Mouse (Mus musculus) hematopoietic multipotent progenitor cell, adult 10-12 weeks (in vitro differentiated cells): ENCODE measurements around the gene Kif22. TPM values are rescaled to one million over a fixed set of nuclear protein-coding genes. Genes with fewer than 3 reads are reported as not detected.

Source experiments
- polyA plus RNA-seq: library from polyadenylated mRNA; stranded (reverse); fragments of >175 nt; gene quantifications from 2 replicates; pipeline ENCODE4 v1.2.3, GENCODE M21; 2012; ENCODE audit warnings: low replicate concordance

Gene Kif22
- 2.6 and 9.1 TPM in 2 replicates for polyA plus RNA-seq

DNA sequence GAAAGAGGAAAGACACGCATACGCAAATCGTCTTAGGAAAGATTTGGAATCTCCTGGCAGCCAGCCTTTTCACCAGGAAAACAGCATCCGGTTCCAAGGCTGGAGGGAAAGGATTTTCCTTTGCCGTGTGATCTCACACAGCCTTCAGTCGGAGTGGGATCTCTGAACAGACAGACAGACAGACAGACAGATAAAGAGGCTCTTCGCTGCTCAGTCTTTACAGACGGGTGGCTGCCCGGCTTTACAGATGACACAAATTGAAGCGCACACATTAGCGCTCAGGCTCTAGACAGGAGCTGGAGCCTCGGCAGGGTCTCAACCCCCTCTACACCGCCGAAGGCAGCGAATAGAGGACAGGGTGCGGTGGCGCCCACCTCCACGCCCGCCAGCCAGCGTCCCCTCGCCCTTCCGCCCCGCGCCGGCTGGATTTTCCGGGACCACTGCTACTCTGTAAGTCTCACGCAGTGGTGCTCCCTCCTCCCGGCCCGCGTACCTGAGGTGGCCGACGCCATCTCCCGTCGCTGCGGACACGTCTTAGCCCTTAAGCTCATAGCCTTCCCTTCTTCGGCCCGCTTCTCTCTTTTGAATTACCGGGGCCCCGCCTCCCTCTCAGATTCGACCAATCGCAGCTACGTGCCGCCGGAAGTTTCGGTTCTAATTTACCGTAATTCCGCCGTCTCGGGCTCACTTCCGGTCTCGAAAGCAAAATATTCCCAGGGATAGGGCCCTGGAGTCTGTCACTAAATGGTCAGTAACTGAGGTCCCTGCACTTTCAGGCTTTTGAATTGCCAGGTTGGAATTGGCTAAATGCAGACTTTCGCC, at the start of gene Kif22:
Gene Kif22, minus strand, starts transcription at position 621 of the 822 bp plus-strand sequence.

DNA sequence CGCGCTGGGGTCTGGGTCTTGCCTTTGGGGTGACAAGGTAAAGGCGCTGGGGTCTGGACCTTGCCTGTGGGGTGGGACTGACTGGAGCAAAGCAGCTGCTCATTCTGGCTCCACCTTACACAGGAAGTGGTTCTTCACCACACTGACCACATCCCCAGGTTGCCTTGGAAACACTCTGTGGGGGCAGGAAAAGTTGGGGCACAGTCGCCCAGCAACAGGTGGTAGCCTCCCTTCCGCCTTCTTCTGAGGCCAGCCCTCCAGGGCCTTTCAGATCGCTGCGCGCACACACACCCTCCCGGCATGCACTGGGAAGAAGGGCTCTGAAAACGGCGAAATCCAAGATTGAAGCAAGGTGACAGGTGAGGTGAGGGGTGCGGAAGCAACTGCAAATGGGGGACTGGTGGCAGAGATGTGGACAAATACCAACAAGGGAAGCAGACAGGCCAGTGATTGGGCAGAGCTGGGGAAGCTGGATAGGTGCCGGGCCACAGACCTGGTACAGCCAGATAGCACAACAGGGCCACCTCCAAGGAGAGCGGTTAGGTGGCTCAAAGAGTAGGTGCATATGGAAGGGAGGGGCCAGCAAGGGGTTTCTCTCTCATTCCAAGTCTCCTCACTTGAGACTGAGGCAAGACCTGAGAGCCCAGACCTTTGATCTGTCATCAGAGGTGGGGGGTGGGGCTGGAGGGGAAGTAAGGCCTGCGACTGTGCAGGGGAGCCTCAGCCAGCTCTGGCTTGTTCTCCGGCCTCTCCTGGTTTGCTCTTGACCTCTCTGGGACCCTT, 49.0 kb upstream of the Kif22 start, which contains the start of gene AI467606:
Gene AI467606, plus strand, starts transcription at position 246 of the 783 bp plus-strand sequence.

DNA sequence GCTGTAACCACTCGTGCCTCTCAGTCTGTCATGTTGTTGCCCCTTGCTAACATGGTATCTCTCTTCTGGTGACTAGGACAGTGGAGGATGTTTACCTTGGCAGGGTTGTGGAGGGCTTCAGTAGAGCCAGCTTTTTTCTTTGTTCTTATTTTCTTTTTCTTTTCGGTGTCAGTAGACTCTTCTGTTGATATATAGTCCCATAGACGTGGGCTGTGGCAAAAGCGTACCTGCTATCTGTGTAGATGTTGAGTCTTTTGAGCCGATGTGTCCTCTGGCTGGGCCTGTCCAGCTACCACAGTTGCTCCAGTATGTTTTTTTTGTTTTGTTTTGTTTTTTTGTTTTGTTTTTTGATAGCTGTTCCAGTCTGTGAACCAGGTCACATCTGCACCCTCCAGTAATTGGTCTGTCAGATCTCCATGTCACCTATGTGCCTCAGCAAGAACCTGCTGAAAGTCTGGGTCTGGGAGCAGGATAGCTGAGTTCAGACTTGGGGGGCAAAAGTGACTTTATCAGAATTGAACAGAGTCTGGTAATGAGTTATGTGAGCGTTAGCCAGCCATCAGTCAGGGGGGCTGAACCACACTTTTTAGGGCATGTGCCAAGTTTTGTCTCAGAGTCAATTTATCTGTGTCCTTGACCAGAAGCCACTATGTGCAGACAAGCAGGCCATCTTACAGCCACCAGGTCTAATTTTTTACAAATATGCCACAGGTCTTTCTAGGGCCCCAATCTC, 45.2 kb upstream of the Kif22 start, which contains the start of gene Zg16:
Gene Zg16, minus strand, starts transcription at position 51 of the 733 bp plus-strand sequence.

DNA sequence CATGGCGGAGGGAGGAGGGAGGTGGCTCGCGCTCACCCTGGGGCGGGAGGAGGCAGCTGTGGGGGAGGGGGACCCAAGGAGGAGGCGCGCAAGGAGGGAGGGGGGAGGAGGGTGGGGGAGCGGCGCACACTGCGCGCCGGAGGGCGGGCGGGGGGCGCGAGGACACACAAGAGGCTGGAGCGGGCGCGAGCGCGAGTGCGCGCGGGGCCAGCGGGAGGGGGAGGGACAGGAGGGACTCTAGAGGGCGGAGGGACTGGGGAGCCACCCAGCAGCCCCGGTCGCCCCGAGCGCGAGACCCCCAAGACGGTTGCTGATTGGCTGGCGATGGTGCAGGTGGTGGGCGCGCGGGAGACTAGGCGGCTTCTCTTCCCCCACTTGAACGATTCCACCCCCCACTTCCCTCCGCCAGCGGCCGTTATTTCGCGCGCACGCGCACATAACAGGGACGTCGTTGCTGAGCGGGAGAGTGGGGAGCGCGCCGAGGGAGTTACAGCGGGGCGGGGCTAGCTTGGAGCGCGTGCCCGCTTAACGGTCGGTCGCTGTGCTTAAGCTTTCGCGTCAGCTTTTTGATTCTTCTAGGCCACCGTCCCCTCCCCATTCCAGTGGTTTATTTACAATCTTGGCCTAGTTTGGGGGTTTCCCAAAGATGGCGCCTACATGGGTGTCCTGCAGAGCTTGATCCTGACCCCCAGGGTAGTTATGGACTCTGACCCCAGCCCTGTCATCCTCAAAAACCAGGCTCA, 15.1 kb downstream of the Kif22 start, which contains the start of gene Maz:
Gene Maz, minus strand, starts transcription at position 54 of the 743 bp plus-strand sequence.

GRCm38 (mm10) chr7:127020901-127021562, 21.2 kb downstream of the Kif22 start, which contains the start of the genes Gm42742 and Prrt2:
Gm42742 (minus strand) TSS chr7:127021097.
Prrt2 (minus strand) TSS chr7:127021211.

DNA sequence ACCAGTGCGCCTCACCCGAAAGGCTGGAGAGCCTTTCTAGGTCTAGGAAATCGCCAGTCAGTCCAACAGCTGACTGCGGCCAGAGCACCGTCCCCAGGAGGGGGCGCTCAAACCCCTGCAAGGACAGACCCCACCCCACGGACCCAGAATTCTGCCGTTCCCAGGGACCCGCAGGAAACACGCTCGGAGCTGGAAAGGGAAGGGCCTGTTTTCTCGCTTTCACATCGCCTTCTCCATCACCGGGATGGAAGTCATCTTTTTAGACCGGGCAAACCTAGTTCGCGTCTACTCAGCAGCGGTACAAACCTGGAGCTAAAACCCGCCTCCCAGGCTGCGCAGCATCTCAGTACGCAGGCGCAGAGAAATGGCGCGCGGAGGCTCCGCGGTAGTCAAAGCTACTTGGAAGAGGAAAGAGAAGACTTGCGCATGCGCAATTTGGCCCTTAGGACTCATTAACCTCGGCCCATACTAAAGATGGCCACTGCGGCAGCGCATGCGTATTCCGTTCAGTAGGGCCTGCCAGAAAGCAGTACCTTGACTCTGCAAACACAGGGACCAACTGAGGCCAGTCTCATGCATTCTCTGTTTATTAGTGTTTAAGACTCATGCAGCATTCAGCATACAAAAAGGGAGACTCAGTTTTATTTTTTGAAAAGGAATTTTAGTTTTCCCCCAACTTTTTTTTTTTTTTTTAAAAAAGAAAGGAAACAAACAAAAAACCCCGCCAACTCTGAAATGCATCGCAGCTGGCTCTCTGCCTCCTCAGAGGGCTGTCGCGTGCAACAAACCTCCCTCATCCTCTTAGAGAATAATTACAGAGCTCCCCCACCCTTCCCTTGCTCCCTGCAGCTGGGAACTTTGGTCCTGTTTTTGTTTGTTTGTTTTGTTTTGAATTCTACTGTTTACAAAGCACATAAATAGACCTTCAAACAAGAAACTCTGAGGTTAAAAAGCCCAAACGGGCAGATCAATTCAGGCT, 25.0 kb downstream of the Kif22 start, which contains the start of gene Pagr1a:
Gene Pagr1a, minus strand, starts transcription at position 382 of the 979 bp plus-strand sequence.

GRCm38 (mm10) chr7:127016481-127016485, 26.0 kb downstream of the Kif22 start, which contains the start of gene Pagr1b:
Pagr1b (minus strand) TSS chr7:127016484.

GRCm38 (mm10) chr7:127014320-127014719, 28.0 kb downstream of the Kif22 start, which contains the start of gene Mvp:
Mvp (minus strand) TSS chr7:127014621.

Other genes starting within 250 kb of the Kif22 start
- gene Ppp4c, start 250.0 kb downstream of the Kif22 start, polyA plus RNA-seq: 144 and 186 TPM in 2 replicates
- 0.18 TPM in 1 of 2 replicates, not detected in the other for gene Fam57b, start 244.8 kb downstream of the Kif22 start, polyA plus RNA-seq
- not detected in 2 replicates for gene 4930451I11Rik, start 210.8 kb downstream of the Kif22 start, polyA plus RNA-seq
- gene Doc2a, start 195.1 kb downstream of the Kif22 start, polyA plus RNA-seq: not detected in 2 replicates
- gene Hirip3, start 180.5 kb downstream of the Kif22 start, polyA plus RNA-seq: 46.3 and 48.6 TPM in 2 replicates
- gene Ino80e, start 180.1 kb downstream of the Kif22 start, polyA plus RNA-seq: 411 and 521 TPM in 2 replicates
- gene Taok2, start 157.8 kb downstream of the Kif22 start, polyA plus RNA-seq: 190 and 438 TPM in 2 replicates
- gene Tmem219, start 119.6 kb downstream of the Kif22 start, polyA plus RNA-seq: 94.2 and 130 TPM in 2 replicates
- gene Kctd13, start 113.6 kb downstream of the Kif22 start, polyA plus RNA-seq: 30.5 and 84.4 TPM in 2 replicates
- gene Asphd1, start 92.9 kb downstream of the Kif22 start, polyA plus RNA-seq: not detected in 2 replicates
- 2.3 and 3.7 TPM in 2 replicates for gene Sez6l2, start 91.9 kb downstream of the Kif22 start, polyA plus RNA-seq
- 122 and 191 TPM in 2 replicates for gene Cdipt, start 66.6 kb downstream of the Kif22 start, polyA plus RNA-seq
- gene Cdiptos, start 66.4 kb downstream of the Kif22 start, polyA plus RNA-seq: 0.29 and 0.57 TPM in 2 replicates
- 41.4 and 44.2 TPM in 2 replicates for gene Mvp, start 27.9 kb downstream of the Kif22 start, polyA plus RNA-seq
- gene Pagr1b, start 26.0 kb downstream of the Kif22 start, polyA plus RNA-seq: 2.3 and 8.3 TPM in 2 replicates
- gene Pagr1a, start 25.1 kb downstream of the Kif22 start, polyA plus RNA-seq: 4.2 and 54.7 TPM in 2 replicates
- gene Gm42742, start 21.4 kb downstream of the Kif22 start, polyA plus RNA-seq: 120 and 325 TPM in 2 replicates
- gene Prrt2, start 21.3 kb downstream of the Kif22 start, polyA plus RNA-seq: 1.7 and 5.9 TPM in 2 replicates
- 317 and 823 TPM in 2 replicates for gene Maz, start 15.4 kb downstream of the Kif22 start, polyA plus RNA-seq
- gene Zg16, start 44.9 kb upstream of the Kif22 start, polyA plus RNA-seq: 0.27 TPM in 1 of 2 replicates, not detected in the other
- gene AI467606, start 48.9 kb upstream of the Kif22 start, polyA plus RNA-seq: 271 and 357 TPM in 2 replicates
- gene Qprt, start 79.8 kb upstream of the Kif22 start, polyA plus RNA-seq: 5.7 and 7.0 TPM in 2 replicates
- 81.8 and 125 TPM in 2 replicates for gene Spn, start 95.4 kb upstream of the Kif22 start, polyA plus RNA-seq
- 63.2 and 81.0 TPM in 2 replicates for gene Cd2bp2, start 153.6 kb upstream of the Kif22 start, polyA plus RNA-seq
- gene Tbc1d10b, start 166.0 kb upstream of the Kif22 start, polyA plus RNA-seq: 48.8 and 114 TPM in 2 replicates
- 3.8 TPM in 1 of 2 replicates, not detected in the other for gene Mylpf, start 166.4 kb upstream of the Kif22 start, polyA plus RNA-seq
- gene Zfp553, start 190.6 kb upstream of the Kif22 start, polyA plus RNA-seq: 19.8 and 21.6 TPM in 2 replicates
- 741 and 939 TPM in 2 replicates for gene Sept1, start 190.7 kb upstream of the Kif22 start, polyA plus RNA-seq
- gene Zfp771, start 201.8 kb upstream of the Kif22 start, polyA plus RNA-seq: 30.4 and 62.4 TPM in 2 replicates
- gene Dctpp1, start 218.2 kb upstream of the Kif22 start, polyA plus RNA-seq: 11.9 and 40.3 TPM in 2 replicates
- 18.3 and 56.1 TPM in 2 replicates for gene Sephs2, start 231.6 kb upstream of the Kif22 start, polyA plus RNA-seq